ENCODE assay signal across 8 mouse cellular contexts in genomic region chr2:84733579-84734300, GRCm38 (mm10). TPM values are rescaled to one million over a fixed set of nuclear protein-coding genes. Genes with fewer than 3 reads are reported as not detected.
DNase-seq lines count a peak whose midpoint lies in the region; ATAC-seq and TF ChIP-seq lines count a peak whose summit lies in the region.

Ypel4 (plus strand) TSS chr2:84734058.

- intact Hi-C loops in gastrocnemius, postnatal 14 days (cut with DNase I; ENCODE audit: low total_unique reads), result no loop called here
- intact Hi-C loops in gastrocnemius, postnatal 36 days (cut with DNase I), result no loop called here
- intact Hi-C loops in heart, postnatal 14 days (cut with DNase I), result no loop called here
- intact Hi-C loops in left cerebral cortex, postnatal 10 days (cut with DNase I), result loop anchor here (10.0 kb wide), 1 partner anchor 311 kb away; the partner anchor contains the start of gene Tnks1bp1

- TF ChIP-seq POLR2A in bone marrow, adult 2 months (IDR thresholded peaks at IDR 0.05; ENCODE audit: borderline replicate concordance, control insufficient read depth, low read depth, low read length), result peak; percentile 59; the same call in 1 of the 2 replicates
- no peak for TF ChIP-seq POLR2A in spleen, adult 2 months (IDR thresholded peaks at IDR 0.05; ENCODE audit: low read depth, low read length)

- 0 out of 2 replicates have a peak, but pooled peaks have one; percentile 10 for TF ChIP-seq CTCF in bone marrow, adult 2 months (IDR thresholded peaks at IDR 0.05; ENCODE audit: control insufficient read depth, insufficient read depth, low read length)
- no peak for TF ChIP-seq CTCF in spleen, adult 2 months (IDR thresholded peaks at IDR 0.05; ENCODE audit: extremely low read depth, insufficient read depth, insufficient read length, insufficient replicate concordance)

- H3K4me1 ChIP-seq in bone marrow, adult 2 months (ENCODE audit: control insufficient read depth, insufficient read depth, low read length), result peaks cover 2% of the 10 kb centered on the region; the same call in 1 of the 2 replicates
- peaks cover 54% of the 10 kb centered on the region for H3K4me1 ChIP-seq in embryonic facial prominence, embryonic 15.5 days
- H3K4me1 ChIP-seq in spleen, adult 2 months (ENCODE audit: control insufficient read depth, insufficient read depth, insufficient read length), result no peaks in the 10 kb centered on the region; the same call in 1 of the 2 replicates

- WGBS in bone marrow, adult 2 months, result 4% methylated on average over 8 of the region's 8 CpGs
- WGBS in embryonic facial prominence, embryonic 15.5 days, result 2% methylated on average over 8 of the region's 8 CpGs
- 4% methylated on average over 8 of the region's 8 CpGs for WGBS in spleen, adult 2 months

- no peaks in the 10 kb centered on the region for H3K9me3 ChIP-seq in embryonic facial prominence, embryonic 15.5 days (replicated peaks)

- peak; percentile 36 for DNase-seq in gastrocnemius, postnatal 14 days
- DNase-seq in gastrocnemius, postnatal 36 days, result no peak
- peak; percentile 36 to 44 for DNase-seq in heart, postnatal 14 days
- peak in 1 of 2 experiments; percentile 64 for DNase-seq in left cerebral cortex, postnatal 10 days (ENCODE audit: extremely low spot score in 1 of 2, low spot score in 2 of 2)
- peak; percentile 62 for DNase-seq in mesoderm, embryonic 11.5 days (ENCODE audit: low read depth, low spot score)
- no peak for DNase-seq in spleen, adult 2 months (ENCODE audit: low read depth in 1 of 2, low spot score in 2 of 2)

- no peaks in the 10 kb centered on the region for H3K36me3 ChIP-seq in embryonic facial prominence, embryonic 15.5 days
- no peaks in the 10 kb centered on the region for H3K36me3 ChIP-seq in spleen, adult 2 months (ENCODE audit: control insufficient read depth, insufficient read depth, low read length)

- peak within 1 kb of the TSS; percentile 82 for H3K4me3 ChIP-seq in bone marrow, adult 2 months (replicated peaks; ENCODE audit: control insufficient read depth, low read depth, low read length)
- peak within 1 kb of the TSS; percentile 49 for H3K4me3 ChIP-seq in embryonic facial prominence, embryonic 15.5 days (replicated peaks)
- H3K4me3 ChIP-seq in spleen, adult 2 months (ENCODE audit: extremely low read depth, insufficient read depth, insufficient read length), result no peak within 1 kb of the TSS; the same call in 1 of the 2 replicates

- H3K27me3 ChIP-seq in embryonic facial prominence, embryonic 15.5 days, result no peaks in the 10 kb centered on the region
- H3K27me3 ChIP-seq in spleen, adult 2 months (ENCODE audit: control insufficient read depth, insufficient read depth, low read length), result peaks cover 8% of the 10 kb centered on the region; the same call in 1 of the 2 replicates

- H3K27ac ChIP-seq in bone marrow, adult 2 months (ENCODE audit: control insufficient read depth, insufficient read depth, low read depth, low read length, poor library complexity), result peak within 1 kb of the TSS; percentile 88
- H3K27ac ChIP-seq in embryonic facial prominence, embryonic 15.5 days (replicated peaks), result peak within 1 kb of the TSS; percentile 53; the same call in 1 of the 2 replicates
- H3K27ac ChIP-seq in spleen, adult 2 months (ENCODE audit: insufficient read depth, low read length), result peak within 1 kb of the TSS; percentile 1; the same call in 1 of the 2 replicates

- peak within 1 kb of the TSS; percentile 59 for H3K4me2 ChIP-seq in embryonic facial prominence, embryonic 15.5 days (replicated peaks)

- peak; percentile 69 for ATAC-seq in embryonic facial prominence, embryonic 15.5 days (ENCODE audit: insufficient number of reproducible peaks, low FRiP score, low TSS enrichment, low read depth)

- H3K9ac ChIP-seq in embryonic facial prominence, embryonic 15.5 days, result peak within 1 kb of the TSS; percentile 42

RNA-seq across cellular contexts. Expression of gene Ypel4, which starts in this region (rescaled TPM):
- 1 to 10 TPM in 1 of 2 experiments, under 1 TPM in 1; 0.73 to 1.0 TPM for total RNA-seq in gastrocnemius, postnatal 14 days (2021)
- total RNA-seq in gastrocnemius, postnatal 36 days (2021), result under 1 TPM; 0.35 to 0.61 TPM
- polyA plus RNA-seq in bone marrow, adult 2 months (2011; ENCODE audit: insufficient read depth, insufficient read length, low replicate concordance, missing spikeins), result 172 and 242 TPM in 2 replicates
- 6.6 and 7.9 TPM in 2 replicates for polyA plus RNA-seq in embryonic facial prominence, embryonic 15.5 days (2015; fragmentation: Nextera tagmentation; extraction: Ambion mirVana)
- total RNA-seq in heart, postnatal 14 days (2021), result 1 to 10 TPM in 1 of 2 experiments, under 1 TPM in 1; 0.93 to 1.3 TPM
- 10 to 100 TPM; 21.9 to 23.2 TPM for total RNA-seq in left cerebral cortex, postnatal 10 days (2021)
- 28.2 and 42.6 TPM in 2 replicates for polyA plus RNA-seq in spleen, adult 2 months (2012; rRNA removed)

Comparison
In these comparisons a context has a peak if more than half of its experiments do, and no peak if none do; other contexts are left out.
1. RNA of gene Ypel4 (total RNA-seq): 21.9 to 23.2 TPM in left cerebral cortex, postnatal 10 days; 0.93 to 1.3 TPM in heart, postnatal 14 days, 0.73 to 1.0 TPM in gastrocnemius, postnatal 14 days and 0.35 to 0.61 TPM in gastrocnemius, postnatal 36 days; every median in the first group is over 4 times any median in the second.
2. DNase-seq: peak in gastrocnemius, postnatal 14 days (single experiment), heart, postnatal 14 days (2 of 2) and mesoderm, embryonic 11.5 days (single experiment); none in gastrocnemius, postnatal 36 days (0 of 2) and spleen, adult 2 months (0 of 2).
3. H3K27ac ChIP-seq: peak in every context shown above with its lines; median percentile 88 in bone marrow, adult 2 months; 53 in embryonic facial prominence, embryonic 15.5 days; 1 in spleen, adult 2 months.